Mouse (Mus musculus): Measurements from ENCODE around the gene Ugt1a6b.

GRCm38 (mm10) chr1:88234646-88235045 is 131.6 kb downstream of the Ugt1a6b start:
- no peak for TF ChIP-seq CTCF (IDR thresholded peaks at IDR 0.05)
- no peak for TF ChIP-seq EP300 (IDR thresholded peaks at IDR 0.05; ENCODE audit: insufficient read depth, low read depth, low read length)

Data from heart, adult 2 months (tissue).